Mouse (Mus musculus): ENCODE data around the gene Klf7. TPM values are rescaled to one million over a fixed set of nuclear protein-coding genes. Genes with fewer than 3 reads are reported as not detected.

Klf7 gene
- total and polyA plus RNA-seq, 2 experiments from 2014 or later, result 61.5 to 154 TPM

GRCm38 (mm10) chr1:64055978-64056377 is 66.1 kb downstream of the Klf7 start:
- Histone ChIP-seq H3K4me2 (ENCODE audit: low read depth) (no peak overlapping the region), H3K9ac (no peak overlapping the region), H3K27ac (ENCODE audit: low read depth, low read length) (no peak overlapping the region), H3K27me3 (ENCODE audit: insufficient read depth, low read length) (no peaks in the 10 kb centered on the region), H3K9me3 (ENCODE audit: low read length) (no peaks in the 10 kb centered on the region), H3K36me3 (ENCODE audit: insufficient read depth) (peaks cover 5% of the 10 kb centered on the region; the same call in 1 of the 2 replicates), H3K4me1 (ENCODE audit: insufficient read depth) (peaks cover 15% of the 10 kb centered on the region), H3K4me3 (ENCODE audit: low read depth, low read length) (no peak overlapping the region)
- 70% methylated on average over 4 of the region's 4 CpGs for WGBS
- no peak for TF ChIP-seq CTCF (IDR thresholded peaks at IDR 0.05; ENCODE audit: low read depth)
- DNase-seq (no peak), ATAC-seq (no peak)

GRCm38 (mm10) chr1:64055210-64055609 is 66.9 kb downstream of the Klf7 start:
- Histone ChIP-seq H3K9ac (no peak overlapping the region), H3K4me1 (ENCODE audit: insufficient read depth) (0 out of 2 replicates have a peak, but pooled peaks cover 9% of the 10 kb centered on the region), H3K27me3 (ENCODE audit: insufficient read depth, low read length) (no peaks in the 10 kb centered on the region), H3K4me3 (ENCODE audit: low read depth, low read length) (no peak overlapping the region), H3K36me3 (ENCODE audit: insufficient read depth) (peaks cover 5% of the 10 kb centered on the region; the same call in 1 of the 2 replicates), H3K4me2 (ENCODE audit: low read depth) (no peak overlapping the region), H3K9me3 (ENCODE audit: low read length) (no peaks in the 10 kb centered on the region), H3K27ac (ENCODE audit: low read depth, low read length) (no peak overlapping the region)
- no peak for TF ChIP-seq CTCF (IDR thresholded peaks at IDR 0.05; ENCODE audit: low read depth)
- no peak for DNase-seq
- WGBS, result 89% methylated on average over 4 of the region's 4 CpGs
- ATAC-seq, result no peak

GRCm38 (mm10) chr1:64052069-64052750 is 69.9 kb downstream of the Klf7 start:
- H3K36me3 ChIP-seq (ENCODE audit: insufficient read depth), result no peaks in the 10 kb centered on the region
- H3K9me3 ChIP-seq (ENCODE audit: low read length), result no peaks in the 10 kb centered on the region
- H3K27me3 ChIP-seq (ENCODE audit: insufficient read depth, low read length), result no peaks in the 10 kb centered on the region
- no peak overlapping the region for H3K4me2 ChIP-seq (ENCODE audit: low read depth)
- H3K4me3 ChIP-seq (ENCODE audit: low read depth, low read length), result no peak overlapping the region
- 89% methylated on average over 7 of the region's 7 CpGs for WGBS
- no peak overlapping the region for H3K9ac ChIP-seq
- DNase-seq, result no peak
- no peak overlapping the region for H3K27ac ChIP-seq (ENCODE audit: low read depth, low read length)
- H3K4me1 ChIP-seq (ENCODE audit: insufficient read depth), result 0 out of 2 replicates have a peak, but pooled peaks cover 4% of the 10 kb centered on the region
- ATAC-seq, result no peak
- TF ChIP-seq CTCF (IDR thresholded peaks at IDR 0.05; ENCODE audit: low read depth), result no peak

GRCm38 (mm10) chr1:64048567-64048966 is 73.5 kb downstream of the Klf7 start:
- H3K4me1 ChIP-seq (ENCODE audit: insufficient read depth), result no peaks in the 10 kb centered on the region; the same call in 1 of the 2 replicates
- no peak for ATAC-seq
- H3K27ac ChIP-seq (ENCODE audit: low read depth, low read length), result no peak overlapping the region
- WGBS, result 79% methylated on average over 4 of the region's 4 CpGs
- H3K9ac ChIP-seq, result no peak overlapping the region
- TF ChIP-seq CTCF (IDR thresholded peaks at IDR 0.05; ENCODE audit: low read depth), result no peak
- H3K27me3 ChIP-seq (ENCODE audit: insufficient read depth, low read length), result no peaks in the 10 kb centered on the region
- no peak for DNase-seq
- no peaks in the 10 kb centered on the region for H3K9me3 ChIP-seq (ENCODE audit: low read length)
- no peak overlapping the region for H3K4me3 ChIP-seq (ENCODE audit: low read depth, low read length)
- no peaks in the 10 kb centered on the region for H3K36me3 ChIP-seq (ENCODE audit: insufficient read depth)
- no peak overlapping the region for H3K4me2 ChIP-seq (ENCODE audit: low read depth)

GRCm38 (mm10) chr1:64046802-64047156 is 75.3 kb downstream of the Klf7 start:
- Histone ChIP-seq H3K9ac (no peak overlapping the region), H3K4me1 (ENCODE audit: insufficient read depth) (no peaks in the 10 kb centered on the region; the same call in 1 of the 2 replicates), H3K27me3 (ENCODE audit: insufficient read depth, low read length) (no peaks in the 10 kb centered on the region), H3K4me3 (ENCODE audit: low read depth, low read length) (no peak overlapping the region), H3K4me2 (ENCODE audit: low read depth) (no peak overlapping the region), H3K27ac (ENCODE audit: low read depth, low read length) (no peak overlapping the region), H3K36me3 (ENCODE audit: insufficient read depth) (no peaks in the 10 kb centered on the region), H3K9me3 (ENCODE audit: low read length) (no peaks in the 10 kb centered on the region)
- DNase-seq, result no peak
- no peak for ATAC-seq
- TF ChIP-seq CTCF (IDR thresholded peaks at IDR 0.05; ENCODE audit: low read depth), result no peak

- Histone ChIP-seq H3K9ac (no peak overlapping the region), H3K27me3 (ENCODE audit: insufficient read depth, low read length) (no peaks in the 10 kb centered on the region), H3K27ac (ENCODE audit: low read depth, low read length) (no peak overlapping the region), H3K4me2 (ENCODE audit: low read depth) (no peak overlapping the region), H3K4me1 (ENCODE audit: insufficient read depth) (no peaks in the 10 kb centered on the region; the same call in 1 of the 2 replicates), H3K9me3 (ENCODE audit: low read length) (no peaks in the 10 kb centered on the region), H3K36me3 (ENCODE audit: insufficient read depth) (0 out of 2 replicates have a peak, but pooled peaks cover under 1% of the 10 kb centered on the region), H3K4me3 (ENCODE audit: low read depth, low read length) (no peak overlapping the region)
- DNase-seq, result no peak
- ATAC-seq, result no peak
- 83% methylated on average over 14 of the region's 14 CpGs for WGBS
- TF ChIP-seq CTCF (IDR thresholded peaks at IDR 0.05; ENCODE audit: low read depth), result no peak
Measured at GRCm38 (mm10) chr1:64046087-64046801, 75.8 kb downstream of the Klf7 start.

GRCm38 (mm10) chr1:64044577-64044976 is 77.5 kb downstream of the Klf7 start:
- Histone ChIP-seq H3K4me1 (ENCODE audit: insufficient read depth) (no peaks in the 10 kb centered on the region; the same call in 1 of the 2 replicates), H3K9me3 (ENCODE audit: low read length) (no peaks in the 10 kb centered on the region), H3K27ac (ENCODE audit: low read depth, low read length) (no peak overlapping the region), H3K36me3 (ENCODE audit: insufficient read depth) (peaks cover 16% of the 10 kb centered on the region), H3K4me2 (ENCODE audit: low read depth) (no peak overlapping the region), H3K27me3 (ENCODE audit: insufficient read depth, low read length) (no peaks in the 10 kb centered on the region), H3K9ac (no peak overlapping the region), H3K4me3 (ENCODE audit: low read depth, low read length) (no peak overlapping the region)
- no peak for ATAC-seq
- no peak for DNase-seq
- 30% methylated on average over 2 of the region's 2 CpGs for WGBS
- no peak for TF ChIP-seq CTCF (IDR thresholded peaks at IDR 0.05; ENCODE audit: low read depth)

Measured in forebrain, postnatal 0 days (tissue).